Mouse (Mus musculus) A20 (cell line): ENCODE results near the gene 2310009B15Rik.

Experiments used
- DNase-seq: peaks from one replicate; pipeline ENCODE4 v3.0.0-alpha.2; 2011; ENCODE audit warnings: low read depth, low spot score

2310009B15Rik gene

GRCm38 (mm10) chr1:138856101-138856950 is at the start of gene 2310009B15Rik:
Gene 2310009B15Rik, minus strand, starts transcription at chr1:138856852.
- DNase-seq = peak; percentile 90

GRCm38 (mm10) chr1:138906256-138906655 is 49.6 kb upstream of the 2310009B15Rik start:
- DNase-seq = no peak

GRCm38 (mm10) chr1:138905092-138905765 is 48.6 kb upstream of the 2310009B15Rik start:
- DNase-seq = no peak

DNA sequence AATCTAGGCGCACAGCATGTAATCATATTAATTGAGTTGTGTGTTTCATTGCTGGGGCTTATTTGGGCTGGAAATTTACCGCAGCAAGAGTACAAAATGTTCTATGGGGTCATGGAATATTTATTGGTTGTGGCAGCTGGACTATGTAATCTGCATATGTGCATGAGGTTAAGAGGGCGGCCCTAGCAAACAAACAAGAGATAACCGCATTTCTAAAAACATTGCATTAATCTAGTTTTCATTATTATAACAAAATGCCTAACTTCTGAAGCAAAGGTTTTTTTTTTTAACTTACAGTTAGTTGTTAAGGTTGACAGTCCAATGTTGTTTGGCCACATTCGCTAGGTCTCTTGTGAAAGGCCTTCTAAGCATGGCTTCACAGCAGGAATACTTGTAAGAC is 47.2 kb upstream of the 2310009B15Rik start:
- DNase-seq = no peak

- DNase-seq = no peak
Observed at GRCm38 (mm10) chr1:138901431-138902117, 44.9 kb upstream of the 2310009B15Rik start.

DNA sequence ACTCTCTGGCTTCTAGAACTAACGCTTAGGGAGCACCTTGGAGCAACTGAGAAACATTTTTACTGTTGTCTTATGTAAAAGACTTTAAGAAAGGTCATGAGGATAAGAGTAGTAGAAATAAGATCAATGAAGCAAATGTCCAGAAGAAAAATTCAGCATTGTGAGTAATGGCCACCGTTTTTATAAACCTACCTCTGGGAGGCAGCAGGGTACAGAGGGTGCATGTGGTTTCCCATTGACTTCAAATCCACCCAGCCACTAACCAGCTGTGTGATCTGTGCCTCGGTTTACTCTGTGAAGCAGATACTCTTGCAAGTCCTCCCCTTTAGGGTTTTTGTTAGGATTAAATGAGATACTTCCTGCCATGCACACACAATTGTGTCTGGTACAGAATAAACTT is 39.4 kb upstream of the 2310009B15Rik start:
- no peak for DNase-seq

DNA sequence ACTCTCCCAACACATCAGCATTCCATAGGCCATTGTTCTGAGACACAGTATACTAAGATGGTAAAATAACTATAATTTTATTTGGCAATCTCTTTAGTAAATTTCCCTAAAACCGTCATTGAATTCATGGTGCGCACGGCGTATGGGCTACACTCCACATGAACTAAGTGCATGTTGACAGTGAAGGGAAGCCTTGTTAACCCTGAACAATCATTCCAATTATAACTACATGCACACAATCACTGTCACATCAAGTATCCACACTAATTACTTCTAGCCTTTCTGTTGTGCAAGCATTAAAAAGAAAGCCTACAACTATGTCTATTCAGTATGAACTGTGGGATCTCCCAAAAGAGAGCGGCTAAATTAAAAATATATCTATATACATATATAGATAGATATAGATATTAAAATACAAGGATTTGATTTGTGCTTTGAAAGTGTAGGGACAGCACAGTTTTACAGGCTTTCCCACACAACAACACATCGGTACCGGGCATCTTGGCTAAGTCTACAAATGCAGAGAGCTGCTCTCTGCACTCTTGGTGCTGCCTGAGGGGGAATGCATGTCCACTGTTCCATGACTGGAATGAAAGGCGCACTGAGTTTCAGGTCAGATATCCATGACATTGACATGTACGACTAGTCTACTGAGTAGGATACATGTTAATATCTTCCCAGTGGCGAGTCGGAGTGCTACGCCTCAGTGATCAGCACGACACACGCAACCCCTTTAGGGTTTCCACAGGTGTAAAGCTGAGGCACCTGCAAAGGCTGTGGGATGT is 21.0 kb upstream of the 2310009B15Rik start:
- no peak for DNase-seq

DNA sequence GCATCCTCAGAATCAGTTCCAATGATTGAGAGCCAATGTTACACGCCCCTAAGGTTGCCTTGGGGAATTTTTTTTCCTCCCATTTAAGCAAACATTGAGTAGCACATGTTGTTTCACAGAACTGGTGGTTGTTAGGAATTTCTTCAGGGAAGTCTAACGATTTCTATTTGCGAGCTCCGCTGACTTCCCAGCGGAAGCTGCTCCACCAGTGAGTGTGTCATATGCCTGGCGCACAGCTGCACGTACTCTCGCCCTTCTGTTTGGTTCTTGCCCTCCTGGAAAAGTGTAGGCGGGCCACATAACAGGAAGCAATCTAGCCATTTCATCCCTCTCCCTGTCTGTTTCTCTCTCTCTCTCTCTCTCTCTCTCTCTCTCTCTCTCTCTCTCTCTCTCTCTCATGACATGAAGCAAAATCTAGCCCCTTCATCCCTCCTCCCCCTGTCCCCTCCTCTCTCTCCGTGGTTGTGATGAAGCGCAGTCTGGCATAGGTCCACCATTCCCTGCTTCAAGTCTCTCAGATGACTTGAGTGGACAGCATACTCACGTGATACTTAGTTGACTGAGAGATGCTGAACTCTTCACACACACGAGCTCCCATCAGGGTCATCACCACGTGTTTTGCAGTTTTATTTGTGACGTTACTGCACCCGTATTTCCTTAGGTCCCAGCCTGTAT is 19.9 kb upstream of the 2310009B15Rik start:
- no peak for DNase-seq

DNA sequence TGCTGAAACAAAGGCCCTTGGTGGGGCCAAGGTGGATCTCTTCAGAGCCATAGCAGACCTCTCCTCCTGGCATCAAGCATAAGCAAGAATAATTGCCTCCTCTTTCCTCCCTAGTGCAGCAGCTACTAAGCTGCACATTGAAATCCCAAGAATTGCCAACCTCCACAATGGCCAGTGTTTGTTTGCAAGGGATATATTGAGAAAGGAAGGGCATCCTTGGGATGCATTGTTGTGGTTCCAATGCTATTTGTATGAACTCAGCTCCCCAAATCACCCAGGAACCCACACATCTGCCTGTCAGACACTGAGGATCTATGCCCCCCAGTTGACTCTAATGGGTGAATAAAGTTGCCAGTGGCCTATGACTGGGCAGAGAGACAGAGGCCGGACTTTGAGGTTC is 5.8 kb downstream of the 2310009B15Rik start:
- no peak for DNase-seq

GRCm38 (mm10) chr1:138850161-138850539 is 6.5 kb downstream of the 2310009B15Rik start:
- no peak for DNase-seq

GRCm38 (mm10) chr1:138849531-138850160 is 7.0 kb downstream of the 2310009B15Rik start:
- DNase-seq = no peak

DNA sequence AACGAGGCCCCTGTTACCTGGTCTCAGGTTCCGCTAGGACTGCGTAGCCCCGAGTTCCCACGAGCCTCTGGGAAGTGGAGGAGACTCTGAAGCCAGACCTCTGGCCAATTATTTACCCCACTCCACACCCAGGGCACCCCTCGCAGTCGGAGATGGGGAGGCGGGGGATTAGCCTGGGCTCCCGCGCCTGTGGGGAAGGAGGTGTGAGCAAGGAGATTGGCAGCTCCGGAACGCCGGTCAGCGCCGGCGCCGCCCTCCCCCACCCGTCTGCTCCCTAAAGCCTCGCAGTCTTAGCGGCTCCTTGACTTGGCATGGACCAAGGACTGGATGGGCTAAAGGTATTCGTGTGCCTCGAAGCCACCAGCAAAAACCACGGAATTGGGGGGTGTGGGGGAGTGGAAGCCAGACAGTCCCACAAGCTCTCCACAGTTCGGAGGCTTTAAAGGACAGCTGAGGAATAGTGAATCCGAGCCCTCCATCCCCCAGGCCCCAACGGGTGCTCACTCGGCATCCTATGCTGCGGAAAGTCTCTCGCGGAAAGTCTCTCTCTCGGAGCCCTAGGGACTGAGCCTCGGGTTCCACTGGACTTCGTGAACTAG is 8.0 kb downstream of the 2310009B15Rik start, which contains the start of gene Lhx9:
Gene Lhx9 (minus strand): TSS at position 67 of the 599 bp plus-strand sequence.
- DNase-seq = no peak

DNA sequence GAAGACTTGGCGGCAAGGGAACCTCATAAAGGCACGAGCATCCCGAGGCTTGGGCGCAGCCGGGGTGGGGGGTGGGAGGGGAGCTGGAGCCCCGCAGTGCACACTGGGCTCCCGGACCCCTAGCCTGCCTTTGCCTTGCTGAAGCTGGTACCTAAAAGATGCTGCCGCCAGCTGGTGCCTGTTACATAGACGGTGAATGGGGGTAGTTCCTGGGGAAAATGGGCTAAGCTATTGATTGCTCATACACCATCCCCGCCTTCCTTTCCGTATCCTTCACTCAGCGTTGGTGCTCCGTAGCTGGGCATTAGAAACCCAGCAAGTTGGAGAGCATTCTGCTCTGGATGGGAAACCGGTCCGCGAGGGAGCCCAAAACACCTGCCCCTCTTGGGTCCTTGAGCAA is 8.6 kb downstream of the 2310009B15Rik start:
- DNase-seq = no peak

GRCm38 (mm10) chr1:138847146-138847545 is 9.5 kb downstream of the 2310009B15Rik start:
- no peak for DNase-seq

DNA sequence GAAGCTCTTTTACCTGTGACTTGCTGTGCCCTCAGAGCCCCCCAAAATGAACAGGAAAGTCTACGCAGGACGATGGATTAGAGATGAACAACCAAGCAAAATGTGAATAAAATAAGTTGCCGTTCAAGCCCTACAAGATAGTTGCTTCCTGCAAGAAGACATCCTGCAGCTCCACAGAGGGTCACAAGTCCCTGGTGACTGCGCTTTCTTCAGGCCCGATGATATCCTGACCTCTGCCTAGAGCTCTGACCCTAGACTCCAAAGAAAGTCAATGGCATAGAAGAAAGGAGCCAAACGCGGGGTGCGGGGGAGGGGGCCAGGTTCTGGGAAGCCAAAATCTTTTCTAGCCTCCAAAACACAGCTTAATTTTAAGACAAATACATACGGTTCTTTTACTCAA is 10.1 kb downstream of the 2310009B15Rik start:
- no peak for DNase-seq

- DNase-seq = no peak
Observed at GRCm38 (mm10) chr1:138846131-138846530, 10.5 kb downstream of the 2310009B15Rik start.

DNA sequence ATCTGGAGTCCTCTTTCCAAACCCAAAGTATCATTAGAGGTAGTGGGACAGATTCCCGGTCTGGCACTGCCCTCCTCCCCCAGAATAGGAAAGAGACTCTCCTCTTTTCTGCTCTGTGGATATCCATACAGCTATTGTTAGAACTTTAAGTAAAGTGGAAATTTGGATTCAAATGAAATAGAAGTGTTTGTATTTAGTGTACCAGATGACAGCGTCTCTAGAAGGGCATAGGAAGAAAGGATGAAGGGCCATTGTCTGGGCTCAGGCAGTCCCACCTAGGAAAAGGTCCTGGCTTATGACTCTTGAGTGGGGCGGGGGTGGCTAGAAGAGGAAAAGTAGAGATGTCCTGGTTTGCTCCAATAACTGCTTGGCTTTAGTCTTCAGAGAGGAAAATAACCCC is 11.2 kb downstream of the 2310009B15Rik start:
- DNase-seq = no peak

- no peak for DNase-seq
Observed at GRCm38 (mm10) chr1:138844166-138844565, 12.5 kb downstream of the 2310009B15Rik start.

DNA sequence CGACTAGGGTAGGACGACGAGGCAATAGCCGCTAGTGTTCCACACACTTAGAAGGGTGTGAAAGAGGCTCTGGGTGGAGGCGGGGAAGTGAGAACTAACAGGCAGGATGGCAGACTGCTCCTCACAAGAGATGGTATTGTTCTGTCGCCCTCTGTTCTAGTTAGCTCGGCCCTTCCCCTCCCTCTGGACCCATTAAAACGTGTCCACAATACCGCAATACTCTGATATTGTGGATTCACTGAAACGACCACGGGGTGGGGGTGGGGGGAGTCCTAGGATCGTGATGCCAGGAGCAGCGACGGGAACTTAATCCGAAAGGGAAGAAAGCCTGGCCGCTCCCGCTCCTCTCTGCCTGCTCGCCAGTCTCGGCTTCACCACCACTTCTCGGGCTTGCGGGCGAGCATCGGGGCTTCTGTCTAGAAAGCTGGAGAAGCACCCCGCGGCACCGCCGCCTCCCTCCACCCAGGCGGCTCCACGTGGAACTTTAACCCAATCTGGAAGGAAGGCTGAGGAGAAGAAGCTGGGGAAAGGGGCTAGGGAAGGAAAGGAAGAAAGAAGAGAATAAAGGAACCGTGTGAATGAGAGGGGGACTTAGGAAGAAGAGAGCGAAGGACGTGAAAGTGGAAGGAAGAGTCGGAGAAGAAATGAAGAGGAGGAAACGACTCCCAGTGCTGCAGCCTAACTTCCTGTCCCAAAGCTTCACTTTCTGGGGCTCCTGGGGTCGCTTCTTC is 13.1 kb downstream of the 2310009B15Rik start:
- peak; percentile 73 for DNase-seq
